Mouse (Mus musculus) bone marrow, adult 2 months (tissue): ENCODE results near the gene Naaladl1.

Experiments
- CTCF ChIP-seq: fragments of 200-500 bp; IDR thresholded peaks from 2 replicates; pipeline ENCODE4 v1.5.1; 2011; ENCODE audit warnings: low read length, control low read depth; ENCODE audit not compliant: control insufficient read depth, insufficient read depth
- POLR2A ChIP-seq: fragments of 200-500 bp; IDR thresholded peaks from 2 replicates; pipeline ENCODE4 v1.6.1; 2011; ENCODE audit warnings: low read depth, mild to moderate bottlenecking, control low read depth, low read length, borderline replicate concordance; ENCODE audit not compliant: control insufficient read depth

GRCm38 (mm10) chr19:6157220-6157619 is 51.6 kb downstream of the Naaladl1 start:
- no peak for TF ChIP-seq CTCF
- TF ChIP-seq POLR2A, result no peak
